Mouse (Mus musculus): ENCODE measurements around the gene Camsap3.

DNA sequence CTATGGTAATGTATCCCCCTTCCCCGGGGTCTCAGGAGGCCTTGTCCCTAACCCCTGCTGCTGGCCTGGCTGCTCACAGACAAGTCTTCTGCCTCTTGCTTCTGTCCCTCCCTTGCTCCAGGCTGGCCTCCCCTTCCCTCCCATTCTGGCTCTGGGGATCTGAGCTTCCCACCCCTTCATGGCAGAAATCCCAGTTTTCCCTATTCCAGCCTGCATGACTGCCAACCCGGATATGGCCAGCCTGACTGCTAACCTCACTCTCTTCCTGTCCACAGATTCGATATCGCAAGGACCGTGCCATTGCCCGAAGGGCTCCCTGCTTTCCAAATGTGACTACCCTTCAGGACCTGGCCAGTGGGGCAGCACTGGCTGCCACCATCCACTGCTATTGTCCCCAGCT is 13.3 kb downstream of the Camsap3 start:
- no peak for TF ChIP-seq POLR2A (IDR thresholded peaks at IDR 0.05; ENCODE audit: insufficient read length, low read depth)
- TF ChIP-seq CEBPB (IDR thresholded peaks at IDR 0.05; ENCODE audit: insufficient read depth, poor library complexity, severe bottlenecking): no peak
- no peak for TF ChIP-seq MYOD1 (IDR thresholded peaks at IDR 0.05; ENCODE audit: control insufficient read depth in 1 of 3, insufficient read length in 2 of 3, low read depth in 2 of 3)
- TF ChIP-seq USF1 (IDR thresholded peaks at IDR 0.05; ENCODE audit: low read depth): no peak
- TF ChIP-seq MAX (IDR thresholded peaks at IDR 0.05; ENCODE audit: low read depth): no peak
- no peak for TF ChIP-seq TCF12 (IDR thresholded peaks at IDR 0.05; ENCODE audit: insufficient read depth, poor library complexity, severe bottlenecking)

All from myocyte (in vitro differentiated cells).